24 mouse cellular contexts compared by ENCODE assay signal in the genomic region with DNA sequence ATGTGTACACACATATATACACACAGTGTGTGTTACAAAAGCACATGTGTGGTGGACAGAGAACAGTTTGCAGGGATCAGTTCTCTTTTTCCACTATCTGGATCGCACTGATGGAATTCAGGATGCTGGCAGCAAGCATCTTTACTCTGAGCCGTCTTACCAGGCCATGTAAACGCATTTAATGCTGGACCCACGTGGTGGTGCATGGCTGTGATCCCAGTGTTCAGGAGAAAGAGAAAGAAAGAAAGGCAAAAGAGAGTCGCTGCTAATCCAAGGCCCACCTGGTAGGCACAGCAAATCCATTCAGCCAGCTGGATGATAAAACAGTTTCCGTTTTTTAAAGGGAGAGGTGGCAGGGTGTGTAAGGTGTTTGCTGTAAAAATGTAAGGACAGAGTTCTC. TPM values are rescaled to one million over a fixed set of nuclear protein-coding genes. Genes with fewer than 3 reads are reported as not detected.
A peak's percentile ranks its signal among the peaks of the same experiment; 100 is the strongest.
DNase-seq lines count a peak whose midpoint lies in the region; ATAC-seq and TF ChIP-seq lines count a peak whose summit lies in the region.
"Had no signal": no experiment of that assay in that cellular context is flagged by ENCODE, and none has a peak within 500 bp of the region (broad histone marks: within the 10 kb centered on the region; RNA-seq: fewer than 3 reads in every experiment).

No protein-coding gene starts in this region.

- DNase-seq in cerebellum, adult 9-10 months = peak; percentile 33
- DNase-seq in cerebellum, postnatal 36 days = no peak
- peak; percentile 76 for DNase-seq in heart, adult 11 months
- DNase-seq in brain, embryonic 14.5 days (ENCODE audit: low read depth) = peak; percentile 59
- DNase-seq: adrenal gland, adult 8-10 months; adrenal gland, postnatal 14 days; adrenal gland, postnatal 36 days; B cell, adult 2 months; cerebellum, adult 11-12 months; cerebellum, adult 9-11 months; embryo, embryonic 11 days had no signal

- TF ChIP-seq CTCF in brain, embryonic 14.5 days (IDR thresholded peaks at IDR 0.05; ENCODE audit: borderline replicate concordance, extremely low read depth, insufficient read depth, insufficient read length) = no peak

- TF ChIP-seq POLR2A in brain, embryonic 14.5 days (IDR thresholded peaks at IDR 0.05; ENCODE audit: borderline replicate concordance, extremely low read depth, insufficient read depth, insufficient read length, poor library complexity, severe bottlenecking) = no peak

- H3K4me3 ChIP-seq in heart, embryonic 12.5 days = no peak overlapping the region
- H3K4me3 ChIP-seq: embryonic facial prominence, embryonic 13.5 days; embryonic facial prominence, embryonic 15.5 days; erythroblast, embryonic 14.5 days; forebrain, embryonic 10.5 days; forebrain, embryonic 12.5 days had no signal

- H3K27ac ChIP-seq in heart, embryonic 12.5 days (ENCODE audit: poor library complexity, severe bottlenecking) = no peak overlapping the region
- H3K27ac ChIP-seq: embryonic facial prominence, embryonic 13.5 days; embryonic facial prominence, embryonic 15.5 days; forebrain, embryonic 10.5 days; forebrain, embryonic 12.5 days had no signal

- peaks cover 11% of the 10 kb centered on the region for H3K4me1 ChIP-seq in heart, embryonic 12.5 days (replicated peaks)
- H3K4me1 ChIP-seq: embryonic facial prominence, embryonic 15.5 days had no signal

- no peaks in the 10 kb centered on the region for H3K36me3 ChIP-seq in heart, embryonic 12.5 days
- H3K36me3 ChIP-seq: embryonic facial prominence, embryonic 15.5 days; forebrain, embryonic 12.5 days; G1E had no signal

- no peaks in the 10 kb centered on the region for H3K27me3 ChIP-seq in heart, embryonic 12.5 days (replicated peaks)
- H3K27me3 ChIP-seq: CH12.LX; embryonic facial prominence, embryonic 13.5 days; embryonic facial prominence, embryonic 15.5 days; forebrain, embryonic 12.5 days; Patski had no signal

- H3K9ac ChIP-seq in heart, embryonic 12.5 days = no peak overlapping the region
- H3K9ac ChIP-seq: embryonic facial prominence, embryonic 13.5 days; embryonic facial prominence, embryonic 15.5 days; forebrain, embryonic 12.5 days had no signal

- ATAC-seq in heart, embryonic 12.5 days (ENCODE audit: insufficient number of reproducible peaks, low FRiP score) = no peak
- ATAC-seq: activated CD4-positive, CD25-positive, alpha-beta regulatory T cell, adult 4 months; CD4-positive, CD25-positive, alpha-beta regulatory T cell, adult 4 months; forebrain, embryonic 14.5 days; forebrain, embryonic 16.5 days; Patski had no signal

- no peaks in the 10 kb centered on the region for H3K9me3 ChIP-seq in heart, embryonic 12.5 days (replicated peaks)
- H3K9me3 ChIP-seq: embryonic facial prominence, embryonic 13.5 days; embryonic facial prominence, embryonic 15.5 days; forebrain, embryonic 10.5 days; forebrain, embryonic 12.5 days had no signal

- H3K4me2 ChIP-seq in heart, embryonic 12.5 days = no peak overlapping the region
- H3K4me2 ChIP-seq: embryonic facial prominence, embryonic 13.5 days; embryonic facial prominence, embryonic 15.5 days; forebrain, embryonic 12.5 days had no signal

- WGBS in heart, embryonic 12.5 days = 84% methylated on average over 6 of the region's 6 CpGs

RNA-seq across cellular contexts. Expression of gene Plekha5, which starts 45.9 kb away (rescaled TPM):
- 21.9 and 22.3 TPM in 2 replicates for polyA plus RNA-seq in heart, embryonic 12.5 days (2016; fragmentation: Nextera tagmentation; extraction: Ambion mirVana)
- 91.1 and 103 TPM in 2 replicates for polyA plus RNA-seq in brain, embryonic 14.5 days (2012; rRNA removed)
- polyA plus RNA-seq: G1E had no signal

Comparison
In these comparisons a context has a peak if more than half of its experiments do, and no peak if none do; other contexts are left out.
1. DNase-seq: peak in cerebellum, adult 9-10 months (single experiment), heart, adult 11 months (single experiment) and brain, embryonic 14.5 days (single experiment); none in cerebellum, postnatal 36 days (0 of 2).